Mouse (Mus musculus): ENCODE data around the gene Gm26558. TPM values are rescaled to one million over a fixed set of nuclear protein-coding genes. Genes with fewer than 3 reads are reported as not detected.
A peak's percentile ranks its signal among the peaks of the same experiment; 100 is the strongest.

The Gm26558 gene
- polyA plus RNA-seq, 1 experiment, result 0.63 TPM

- no peak for TF ChIP-seq POLR2A (IDR thresholded peaks at IDR 0.05; ENCODE audit: borderline replicate concordance, extremely low read depth, insufficient read depth, insufficient read length, poor library complexity, severe bottlenecking)
- DNase-seq (ENCODE audit: low read depth), result peak; percentile 36
Observed at GRCm38 (mm10) chr2:70645266-70645780, 16.6 kb downstream of the Gm26558 start.

- peak; percentile 58 for DNase-seq (ENCODE audit: low read depth)
- TF ChIP-seq CTCF (IDR thresholded peaks at IDR 0.05; ENCODE audit: borderline replicate concordance, extremely low read depth, insufficient read depth, insufficient read length) (no peak), POLR2A (IDR thresholded peaks at IDR 0.05; ENCODE audit: borderline replicate concordance, extremely low read depth, insufficient read depth, insufficient read length, poor library complexity, severe bottlenecking) (no peak)
Observed at GRCm38 (mm10) chr2:70642971-70643565, 18.8 kb downstream of the Gm26558 start.

GRCm38 (mm10) chr2:70640968-70641367 is 20.9 kb downstream of the Gm26558 start:
- DNase-seq (ENCODE audit: low read depth), result no peak

GRCm38 (mm10) chr2:70634028-70634690 is 27.7 kb downstream of the Gm26558 start:
- TF ChIP-seq CTCF (IDR thresholded peaks at IDR 0.05; ENCODE audit: borderline replicate concordance, extremely low read depth, insufficient read depth, insufficient read length) (no peak), POLR2A (IDR thresholded peaks at IDR 0.05; ENCODE audit: borderline replicate concordance, extremely low read depth, insufficient read depth, insufficient read length, poor library complexity, severe bottlenecking) (no peak)
- no peak for DNase-seq (ENCODE audit: low read depth)

More at GRCm38 (mm10) chr2:70640968-70641367, 20.9 kb downstream of the Gm26558 start:
- no peak for TF ChIP-seq CTCF (IDR thresholded peaks at IDR 0.05; ENCODE audit: borderline replicate concordance, extremely low read depth, insufficient read depth, insufficient read length)
- no peak for TF ChIP-seq POLR2A (IDR thresholded peaks at IDR 0.05; ENCODE audit: borderline replicate concordance, extremely low read depth, insufficient read depth, insufficient read length, poor library complexity, severe bottlenecking)

GRCm38 (mm10) chr2:70632412-70632811 is 29.5 kb downstream of the Gm26558 start:
- TF ChIP-seq CTCF (IDR thresholded peaks at IDR 0.05; ENCODE audit: borderline replicate concordance, extremely low read depth, insufficient read depth, insufficient read length) (no peak), POLR2A (IDR thresholded peaks at IDR 0.05; ENCODE audit: borderline replicate concordance, extremely low read depth, insufficient read depth, insufficient read length, poor library complexity, severe bottlenecking) (no peak)
- no peak for DNase-seq (ENCODE audit: low read depth)

DNA sequence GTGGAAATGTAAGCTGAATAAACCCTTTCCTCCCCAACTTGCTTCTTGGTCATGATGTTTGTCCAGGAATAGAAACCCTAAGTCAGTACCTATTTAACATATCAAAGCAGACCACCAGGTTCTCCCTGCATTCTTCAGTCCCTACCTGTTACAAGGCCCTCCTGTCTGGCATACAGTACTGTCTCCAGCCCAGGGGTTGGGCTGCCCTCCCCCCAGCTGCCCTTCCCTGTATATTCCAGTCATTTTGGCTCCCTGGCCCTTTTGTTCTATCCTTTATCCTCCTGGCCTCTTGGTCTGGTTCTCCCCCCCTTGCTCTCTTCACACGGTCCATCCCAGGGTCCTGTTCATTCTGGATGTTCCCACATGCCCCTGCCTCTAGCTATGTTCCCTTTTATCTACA is 30.6 kb downstream of the Gm26558 start:
- TF ChIP-seq POLR2A (IDR thresholded peaks at IDR 0.05; ENCODE audit: borderline replicate concordance, extremely low read depth, insufficient read depth, insufficient read length, poor library complexity, severe bottlenecking) (no peak), CTCF (IDR thresholded peaks at IDR 0.05; ENCODE audit: borderline replicate concordance, extremely low read depth, insufficient read depth, insufficient read length) (no peak)
- DNase-seq (ENCODE audit: low read depth), result no peak

GRCm38 (mm10) chr2:70629921-70630320 is 32.0 kb downstream of the Gm26558 start:
- DNase-seq (ENCODE audit: low read depth), result no peak
- TF ChIP-seq POLR2A (IDR thresholded peaks at IDR 0.05; ENCODE audit: borderline replicate concordance, extremely low read depth, insufficient read depth, insufficient read length, poor library complexity, severe bottlenecking) (no peak), CTCF (IDR thresholded peaks at IDR 0.05; ENCODE audit: borderline replicate concordance, extremely low read depth, insufficient read depth, insufficient read length) (no peak)

DNA sequence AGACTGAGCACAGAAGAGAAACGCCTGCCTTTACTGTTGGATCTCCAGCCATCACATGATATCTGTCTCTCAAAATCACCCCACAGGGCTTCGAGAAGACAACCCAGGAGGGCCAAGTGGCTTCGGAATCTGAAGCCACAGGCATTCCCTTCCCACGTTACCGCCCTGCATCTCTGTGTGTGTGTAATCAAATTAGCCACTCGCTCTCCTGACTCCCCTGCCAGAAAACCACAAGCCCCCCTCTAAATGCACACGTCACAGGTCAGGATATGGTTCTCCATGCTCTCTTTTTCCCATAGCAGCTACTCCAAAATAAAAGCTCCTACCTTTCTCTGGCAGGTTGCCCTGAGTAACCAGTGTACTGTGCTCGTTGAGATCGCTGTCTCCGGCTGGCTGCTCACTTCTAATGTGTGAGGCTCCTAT is 32.6 kb downstream of the Gm26558 start:
- peak; percentile 93 for DNase-seq (ENCODE audit: low read depth)
- TF ChIP-seq POLR2A (IDR thresholded peaks at IDR 0.05; ENCODE audit: borderline replicate concordance, extremely low read depth, insufficient read depth, insufficient read length, poor library complexity, severe bottlenecking), result no peak

DNA sequence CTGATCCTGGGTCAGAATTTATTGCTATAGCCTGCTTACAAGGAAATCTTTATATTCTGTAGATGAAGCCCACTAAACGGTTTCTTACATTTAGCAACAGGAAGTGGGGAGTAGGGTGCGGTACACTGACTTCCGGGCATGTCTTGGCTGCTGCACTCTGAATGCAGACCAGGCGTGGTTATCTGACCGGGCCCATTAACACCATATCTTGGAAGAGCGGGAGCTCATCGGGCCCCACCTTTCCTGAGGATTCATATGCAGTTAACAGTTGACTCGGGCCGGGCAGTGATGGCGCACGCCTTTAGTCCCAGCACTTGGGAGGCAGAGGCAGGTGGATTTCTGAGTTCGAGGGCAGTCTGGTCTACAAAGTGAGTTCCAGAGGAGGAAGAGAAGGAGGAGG is 33.5 kb downstream of the Gm26558 start:
- TF ChIP-seq POLR2A (IDR thresholded peaks at IDR 0.05; ENCODE audit: borderline replicate concordance, extremely low read depth, insufficient read depth, insufficient read length, poor library complexity, severe bottlenecking) (no peak), CTCF (IDR thresholded peaks at IDR 0.05; ENCODE audit: borderline replicate concordance, extremely low read depth, insufficient read depth, insufficient read length) (no peak)

GRCm38 (mm10) chr2:70625761-70626160 is 36.1 kb downstream of the Gm26558 start:
- no peak for TF ChIP-seq CTCF (IDR thresholded peaks at IDR 0.05; ENCODE audit: borderline replicate concordance, extremely low read depth, insufficient read depth, insufficient read length)
- no peak for TF ChIP-seq POLR2A (IDR thresholded peaks at IDR 0.05; ENCODE audit: borderline replicate concordance, extremely low read depth, insufficient read depth, insufficient read length, poor library complexity, severe bottlenecking)
- DNase-seq (ENCODE audit: low read depth), result no peak

More for the DNA sequence above, 33.5 kb downstream of the Gm26558 start:
- no peak for DNase-seq (ENCODE audit: low read depth)

- TF ChIP-seq POLR2A (IDR thresholded peaks at IDR 0.05; ENCODE audit: borderline replicate concordance, extremely low read depth, insufficient read depth, insufficient read length, poor library complexity, severe bottlenecking) (no peak), CTCF (IDR thresholded peaks at IDR 0.05; ENCODE audit: borderline replicate concordance, extremely low read depth, insufficient read depth, insufficient read length) (no peak)
- no peak for DNase-seq (ENCODE audit: low read depth)
Observed at GRCm38 (mm10) chr2:70622244-70622643, 39.7 kb downstream of the Gm26558 start.

- TF ChIP-seq CTCF (IDR thresholded peaks at IDR 0.05; ENCODE audit: borderline replicate concordance, extremely low read depth, insufficient read depth, insufficient read length), result peak; percentile 76
- no peak for TF ChIP-seq POLR2A (IDR thresholded peaks at IDR 0.05; ENCODE audit: borderline replicate concordance, extremely low read depth, insufficient read depth, insufficient read length, poor library complexity, severe bottlenecking)
- peak; percentile 87 for DNase-seq (ENCODE audit: low read depth)
Observed at GRCm38 (mm10) chr2:70620225-70620624, 41.7 kb downstream of the Gm26558 start.

Measured in brain, embryonic 14.5 days (tissue).